Mouse (Mus musculus) liver, postnatal 0 days (tissue): ENCODE data around the gene Dgkq. TPM values are rescaled to one million over a fixed set of nuclear protein-coding genes. Genes with fewer than 3 reads are reported as not detected.
A peak's percentile ranks its signal among the peaks of the same experiment; 100 is the strongest.

Experiments
- ATAC-seq: fragments of 200-750 bp; cut with Nextera tagmentation; 2 replicates; pipeline ENCODE4 v1.8.0; 2017; ENCODE audit warnings: mild to moderate bottlenecking, moderate library complexity
- DNase-seq: peaks from one replicate; pipeline ENCODE4 v3.0.0-alpha.2; 2016
- H3K27ac ChIP-seq: fragments of 300-500 bp; sonication (generic); 2 replicates; pipeline ENCODE4 v1.5.1; 2014; ENCODE audit warnings: antibody characterized with exemption, moderate library complexity, mild to moderate bottlenecking, low read depth
- H3K27me3 ChIP-seq: fragments of 300-500 bp; sonication (generic); 2 replicates; pipeline ENCODE4 v1.6.1; 2014; ENCODE audit warnings: low read length, control low read depth, mixed read lengths; ENCODE audit not compliant: insufficient read depth
- H3K36me3 ChIP-seq: fragments of 300-500 bp; sonication (generic); replicated peaks from 2 replicates; pipeline ENCODE4 v1.6.1; 2014; ENCODE audit warnings: mild to moderate bottlenecking, control low read depth, low read length, moderate library complexity, mixed read lengths; ENCODE audit not compliant: insufficient read depth
- H3K4me1 ChIP-seq: fragments of 300-500 bp; sonication (generic); 2 replicates; pipeline ENCODE4 v1.6.1; 2014; ENCODE audit warnings: antibody characterized with exemption, mild to moderate bottlenecking, control low read depth; ENCODE audit not compliant: insufficient read depth
- H3K4me2 ChIP-seq: fragments of 300-500 bp; sonication (generic); 2 replicates; pipeline ENCODE4 v1.6.1; 2014; ENCODE audit warnings: low read depth, mild to moderate bottlenecking, low read length, moderate library complexity, mixed read lengths
- H3K4me3 ChIP-seq: fragments of 300-500 bp; sonication (generic); 2 replicates; pipeline ENCODE4 v1.5.1; 2014; ENCODE audit warnings: low read depth, low read length
- H3K9ac ChIP-seq: fragments of 300-500 bp; sonication (generic); replicated peaks from 2 replicates; pipeline ENCODE4 v1.6.1; 2014; ENCODE audit warnings: mild to moderate bottlenecking, moderate library complexity
- H3K9me3 ChIP-seq: fragments of 300-500 bp; sonication (generic); 2 replicates; pipeline ENCODE4 v1.6.1; 2016; ENCODE audit warnings: mild to moderate bottlenecking, control low read depth, low read length, mixed read lengths
- CTCF ChIP-seq: sonication (generic); IDR thresholded peaks from 2 replicates; pipeline ENCODE4 v1.5.1; 2016; ENCODE audit warnings: antibody characterized with exemption, low read depth
- EP300 ChIP-seq: IDR thresholded peaks from 2 replicates; pipeline ENCODE4 v1.6.1; 2016; ENCODE audit warnings: antibody characterized with exemption, low read depth, mild to moderate bottlenecking
- WGBS: fragments of 180-500 bp; shearing (Covaris S2); extraction: QIAGEN DNeasy Blood & Tissue Kit; methylation state at CpG from one replicate; pipeline ENCODE4 v1.1.7; 2014; ENCODE audit not compliant: insufficient replicate concordance; 5-methylcytosine and 5-hydroxymethylcytosine counted together
- polyA plus RNA-seq: library from polyadenylated mRNA; unstranded; fragments of >200 nt; fragmentation: Nextera tagmentation; extraction: Ambion mirVana; gene quantifications from 2 replicates; pipeline ENCODE4 v1.2.1, GENCODE M21; 2015

Dgkq gene
- polyA plus RNA-seq, 1 experiment from 2014 or later, result 2.5 TPM

DNA sequence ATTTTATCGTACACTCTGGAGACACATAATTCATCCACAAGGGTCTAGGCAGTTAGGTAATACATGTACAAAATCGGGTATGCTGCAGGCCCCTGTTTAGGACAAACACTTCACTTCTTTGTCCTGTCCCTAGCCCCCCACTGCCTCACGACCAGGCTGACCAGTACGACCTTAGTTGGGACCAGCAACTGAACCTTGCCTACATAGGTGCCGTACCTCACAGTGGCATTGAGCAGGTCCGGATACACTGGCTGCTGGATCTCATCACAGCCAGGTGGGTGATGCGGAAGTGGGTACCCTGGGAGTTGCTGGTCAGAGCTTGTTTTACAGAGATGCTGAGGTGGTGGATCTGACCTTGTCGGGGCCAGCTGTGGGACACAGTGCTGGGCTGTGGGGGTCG lies 514 bp upstream of the Dgkq start:
- Histone ChIP-seq H3K36me3 (peaks cover 25% of the 10 kb centered on the region), H3K4me3 (peak overlapping the region; percentile 56), H3K4me2 (peak overlapping the region; percentile 92), H3K4me1 (peaks cover 17% of the 10 kb centered on the region), H3K9ac (peak overlapping the region; percentile 81), H3K27ac (peak overlapping the region; percentile 94), H3K27me3 (no peaks in the 10 kb centered on the region), H3K9me3 (no peaks in the 10 kb centered on the region)
- DNase-seq, result no peak
- ATAC-seq, result no peak
- WGBS, result 61% methylated on average over 9 of the region's 9 CpGs
- TF ChIP-seq CTCF (no peak), EP300 (no peak)

DNA sequence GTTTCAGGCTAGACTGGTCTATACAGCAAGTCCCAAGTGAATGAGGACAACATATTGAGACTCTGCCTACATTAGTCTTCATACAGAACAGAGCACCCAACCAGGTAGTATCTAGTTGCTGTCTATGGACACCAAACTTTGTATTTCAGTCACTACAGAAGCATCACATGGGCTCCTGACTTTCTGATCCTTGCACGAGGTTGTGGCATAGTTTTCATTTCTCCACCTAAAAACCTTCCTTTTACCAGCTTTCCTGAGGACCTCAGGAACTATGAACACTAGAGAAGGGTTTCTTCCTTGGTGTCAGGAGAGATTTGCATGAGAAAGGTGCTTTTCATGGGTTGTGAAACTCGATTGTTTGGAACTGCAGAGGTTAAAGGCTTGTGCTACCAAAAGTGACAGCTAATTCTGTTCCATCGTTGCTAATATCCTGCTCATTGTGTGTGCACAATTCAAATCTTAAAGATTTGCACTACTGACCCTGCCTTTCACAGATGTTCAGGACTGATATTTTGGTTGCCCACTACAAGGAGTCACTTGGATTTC lies 1.0 kb downstream of the Dgkq start:
- DNase-seq (no peak), ATAC-seq (peak; percentile 3; the same call in 1 of the 2 replicates)
- Histone ChIP-seq H3K27me3 (no peaks in the 10 kb centered on the region), H3K9ac (peak overlapping the region; percentile 81), H3K4me1 (peaks cover 14% of the 10 kb centered on the region), H3K9me3 (no peaks in the 10 kb centered on the region), H3K4me3 (peak overlapping the region; percentile 56), H3K4me2 (peak overlapping the region; percentile 92), H3K36me3 (peaks cover 22% of the 10 kb centered on the region), H3K27ac (peak overlapping the region; percentile 94)
- TF ChIP-seq EP300, result no peak
- no peak for TF ChIP-seq CTCF
- WGBS, result 10% methylated on average over 3 of the region's 3 CpGs

DNA sequence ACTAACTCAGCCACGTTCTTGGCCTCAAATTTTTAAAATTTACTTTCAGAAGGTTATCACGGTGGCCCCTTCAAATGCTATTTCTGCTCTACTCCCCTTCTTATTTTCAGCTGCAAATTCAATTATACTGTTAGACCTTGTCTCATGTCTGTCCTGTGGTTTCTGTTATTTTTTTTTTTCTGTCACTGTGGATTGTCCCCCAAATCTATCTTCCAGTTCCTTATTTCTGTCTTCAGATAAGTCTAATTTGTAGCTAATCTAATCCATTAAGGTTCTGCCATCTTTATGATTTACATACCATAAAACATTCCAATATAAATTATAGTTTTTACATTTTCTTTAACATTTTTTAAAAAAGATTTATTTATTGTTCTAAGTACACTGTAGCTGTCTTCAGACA lies 2.1 kb downstream of the Dgkq start:
- no peak for TF ChIP-seq CTCF
- TF ChIP-seq EP300, result no peak
- H3K9ac ChIP-seq, result no peak overlapping the region
- H3K36me3 ChIP-seq, result peaks cover 11% of the 10 kb centered on the region
- no peak overlapping the region for H3K4me2 ChIP-seq
- no peak overlapping the region for H3K27ac ChIP-seq
- 60% methylated on average over 2 of the region's 2 CpGs for WGBS
- ATAC-seq (no peak), DNase-seq (no peak)
- no peak overlapping the region for H3K4me3 ChIP-seq
- H3K9me3 ChIP-seq, result no peaks in the 10 kb centered on the region
- H3K4me1 ChIP-seq, result peaks cover 9% of the 10 kb centered on the region
- H3K27me3 ChIP-seq, result no peaks in the 10 kb centered on the region

GRCm38 (mm10) chr5:108665066-108665465 lies 4.4 kb downstream of the Dgkq start:
- Histone ChIP-seq H3K4me3 (no peak overlapping the region), H3K36me3 (no peaks in the 10 kb centered on the region), H3K4me1 (peaks cover 14% of the 10 kb centered on the region), H3K4me2 (no peak overlapping the region), H3K9ac (no peak overlapping the region), H3K27me3 (no peaks in the 10 kb centered on the region), H3K9me3 (no peaks in the 10 kb centered on the region), H3K27ac (no peak overlapping the region)
- 42% methylated on average over 3 of the region's 3 CpGs for WGBS
- ATAC-seq, result no peak
- no peak for DNase-seq
- no peak for TF ChIP-seq EP300
- TF ChIP-seq CTCF, result no peak

DNA sequence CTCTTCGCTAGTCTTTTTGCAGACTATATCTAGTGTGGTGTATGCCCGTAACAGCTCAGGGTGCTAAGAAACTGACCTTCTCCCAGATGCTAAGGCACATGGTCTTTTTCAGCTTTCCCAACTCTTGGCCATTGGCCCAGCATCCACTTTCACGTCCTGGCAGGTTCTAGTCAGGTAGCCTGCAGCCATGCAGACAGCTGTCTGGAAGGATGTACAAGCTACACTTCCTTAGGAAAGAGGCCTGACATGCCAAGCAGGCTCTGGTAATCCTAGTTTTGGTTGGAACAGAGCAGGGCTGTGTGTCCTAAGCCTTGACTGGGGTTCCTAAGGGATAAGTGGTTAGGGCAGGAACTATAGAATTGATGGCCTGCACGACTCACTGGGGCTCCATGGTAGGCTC lies 6.7 kb downstream of the Dgkq start:
- 76% methylated on average over 4 of the region's 4 CpGs for WGBS

GRCm38 (mm10) chr5:108660632-108661268 lies 8.7 kb downstream of the Dgkq start:
- peak; percentile 95 for DNase-seq
- H3K4me2 ChIP-seq, result peak overlapping the region; percentile 98
- ATAC-seq, result peak; percentile 98
- peak overlapping the region; percentile 91 for H3K4me3 ChIP-seq
- H3K36me3 ChIP-seq, result peaks cover 15% of the 10 kb centered on the region; the same call in 1 of the 2 replicates
- no peaks in the 10 kb centered on the region for H3K27me3 ChIP-seq
- no peak for TF ChIP-seq EP300
- TF ChIP-seq CTCF, result no peak
- peak overlapping the region; percentile 92 for H3K9ac ChIP-seq
- peaks cover 18% of the 10 kb centered on the region for H3K4me1 ChIP-seq
- H3K9me3 ChIP-seq, result no peaks in the 10 kb centered on the region
- 18% methylated on average over 35 of the region's 36 CpGs for WGBS
- peak overlapping the region; percentile 83 for H3K27ac ChIP-seq

More for the DNA sequence above, 6.7 kb downstream of the Dgkq start:
- no peak overlapping the region for H3K9ac ChIP-seq
- no peaks in the 10 kb centered on the region for H3K9me3 ChIP-seq
- H3K4me1 ChIP-seq, result peaks cover 18% of the 10 kb centered on the region
- no peak for ATAC-seq
- H3K4me2 ChIP-seq, result no peak overlapping the region
- no peak for DNase-seq
- peaks cover 3% of the 10 kb centered on the region; the same call in 1 of the 2 replicates for H3K36me3 ChIP-seq
- H3K27me3 ChIP-seq, result no peaks in the 10 kb centered on the region
- TF ChIP-seq CTCF (no peak), EP300 (no peak)
- no peak overlapping the region for H3K27ac ChIP-seq
- no peak overlapping the region for H3K4me3 ChIP-seq
